Mouse (Mus musculus): ENCODE measurements around the gene Cux2. TPM values are rescaled to one million over a fixed set of nuclear protein-coding genes. Genes with fewer than 3 reads are reported as not detected.

The Cux2 gene
- polyA plus RNA-seq, 1 experiment from 2014 or later = 0.47 TPM

- Histone ChIP-seq H3K27ac (ENCODE audit: low read length) (no peak overlapping the region), H3K4me3 (ENCODE audit: low read depth, low read length) (no peak overlapping the region), H3K9ac (replicated peaks; ENCODE audit: low read depth) (no peak overlapping the region), H3K9me3 (ENCODE audit: low read length) (no peaks in the 10 kb centered on the region), H3K4me1 (ENCODE audit: insufficient read depth, low read depth, low read length) (peaks cover 4% of the 10 kb centered on the region; the same call in 1 of the 2 replicates), H3K4me2 (replicated peaks; ENCODE audit: low read depth, low read length) (no peak overlapping the region), H3K36me3 (ENCODE audit: insufficient read depth, low read length) (no peaks in the 10 kb centered on the region), H3K27me3 (replicated peaks; ENCODE audit: insufficient read depth, low read length) (no peaks in the 10 kb centered on the region; the same call in 1 of the 2 replicates)
- 68% methylated on average over 7 of the region's 7 CpGs for WGBS
- no peak for ATAC-seq
- no peak for TF ChIP-seq CTCF (IDR thresholded peaks at IDR 0.05)
- TF ChIP-seq EP300 (IDR thresholded peaks at IDR 0.05) = no peak
- no peak for DNase-seq (ENCODE audit: low spot score)
Observed at GRCm38 (mm10) chr5:121946657-121947245, 103.2 kb downstream of the Cux2 start.

GRCm38 (mm10) chr5:121945819-121946218 is 104.1 kb downstream of the Cux2 start:
- peaks cover 4% of the 10 kb centered on the region; the same call in 1 of the 2 replicates for H3K4me1 ChIP-seq (ENCODE audit: insufficient read depth, low read depth, low read length)
- no peak overlapping the region for H3K9ac ChIP-seq (replicated peaks; ENCODE audit: low read depth)
- DNase-seq (ENCODE audit: low spot score) = peak; percentile 58
- no peak overlapping the region for H3K4me3 ChIP-seq (ENCODE audit: low read depth, low read length)
- H3K27me3 ChIP-seq (replicated peaks; ENCODE audit: insufficient read depth, low read length) = no peaks in the 10 kb centered on the region; the same call in 1 of the 2 replicates
- no peak overlapping the region for H3K4me2 ChIP-seq (replicated peaks; ENCODE audit: low read depth, low read length)
- no peak for ATAC-seq
- WGBS = 39% methylated on average over 6 of the region's 6 CpGs
- H3K36me3 ChIP-seq (ENCODE audit: insufficient read depth, low read length) = no peaks in the 10 kb centered on the region
- TF ChIP-seq CTCF (IDR thresholded peaks at IDR 0.05) = peak; percentile 84
- no peak for TF ChIP-seq EP300 (IDR thresholded peaks at IDR 0.05)
- H3K27ac ChIP-seq (ENCODE audit: low read length) = no peak overlapping the region
- H3K9me3 ChIP-seq (ENCODE audit: low read length) = no peaks in the 10 kb centered on the region

- Histone ChIP-seq H3K27ac (ENCODE audit: low read length) (no peak overlapping the region), H3K36me3 (ENCODE audit: insufficient read depth, low read length) (no peaks in the 10 kb centered on the region), H3K27me3 (replicated peaks; ENCODE audit: insufficient read depth, low read length) (no peaks in the 10 kb centered on the region; the same call in 1 of the 2 replicates), H3K4me3 (ENCODE audit: low read depth, low read length) (no peak overlapping the region), H3K9me3 (ENCODE audit: low read length) (no peaks in the 10 kb centered on the region), H3K9ac (replicated peaks; ENCODE audit: low read depth) (no peak overlapping the region), H3K4me1 (ENCODE audit: insufficient read depth, low read depth, low read length) (peaks cover 4% of the 10 kb centered on the region; the same call in 1 of the 2 replicates), H3K4me2 (replicated peaks; ENCODE audit: low read depth, low read length) (no peak overlapping the region)
- ATAC-seq (no peak), DNase-seq (ENCODE audit: low spot score) (no peak)
- TF ChIP-seq EP300 (IDR thresholded peaks at IDR 0.05) = no peak
- no peak for TF ChIP-seq CTCF (IDR thresholded peaks at IDR 0.05)
- WGBS = 89% methylated on average over 16 of the region's 16 CpGs
Observed at GRCm38 (mm10) chr5:121944021-121944790, 105.7 kb downstream of the Cux2 start.

- ATAC-seq (no peak), DNase-seq (ENCODE audit: low spot score) (no peak)
- no peak for TF ChIP-seq EP300 (IDR thresholded peaks at IDR 0.05)
- peak; percentile 75 for TF ChIP-seq CTCF (IDR thresholded peaks at IDR 0.05)
Observed at GRCm38 (mm10) chr5:121943472-121943871, 106.4 kb downstream of the Cux2 start.

GRCm38 (mm10) chr5:121938065-121938849 is 111.6 kb downstream of the Cux2 start:
- ATAC-seq (no peak), DNase-seq (ENCODE audit: low spot score) (no peak)
- TF ChIP-seq CTCF (IDR thresholded peaks at IDR 0.05) = no peak
- TF ChIP-seq EP300 (IDR thresholded peaks at IDR 0.05) = no peak
- Histone ChIP-seq H3K9ac (replicated peaks; ENCODE audit: low read depth) (no peak overlapping the region), H3K4me2 (replicated peaks; ENCODE audit: low read depth, low read length) (no peak overlapping the region), H3K9me3 (ENCODE audit: low read length) (no peaks in the 10 kb centered on the region), H3K4me1 (ENCODE audit: insufficient read depth, low read depth, low read length) (no peaks in the 10 kb centered on the region), H3K4me3 (ENCODE audit: low read depth, low read length) (no peak overlapping the region), H3K27ac (ENCODE audit: low read length) (no peak overlapping the region), H3K27me3 (replicated peaks; ENCODE audit: insufficient read depth, low read length) (no peaks in the 10 kb centered on the region), H3K36me3 (ENCODE audit: insufficient read depth, low read length) (no peaks in the 10 kb centered on the region)
- WGBS = 53% methylated on average over 18 of the region's 18 CpGs

More at GRCm38 (mm10) chr5:121943472-121943871, 106.4 kb downstream of the Cux2 start:
- Histone ChIP-seq H3K27me3 (replicated peaks; ENCODE audit: insufficient read depth, low read length) (no peaks in the 10 kb centered on the region; the same call in 1 of the 2 replicates), H3K4me3 (ENCODE audit: low read depth, low read length) (no peak overlapping the region), H3K4me1 (ENCODE audit: insufficient read depth, low read depth, low read length) (peaks cover 3% of the 10 kb centered on the region; the same call in 1 of the 2 replicates), H3K4me2 (replicated peaks; ENCODE audit: low read depth, low read length) (no peak overlapping the region), H3K9me3 (ENCODE audit: low read length) (no peaks in the 10 kb centered on the region), H3K9ac (replicated peaks; ENCODE audit: low read depth) (no peak overlapping the region), H3K27ac (ENCODE audit: low read length) (no peak overlapping the region), H3K36me3 (ENCODE audit: insufficient read depth, low read length) (no peaks in the 10 kb centered on the region)
- 60% methylated on average over 7 of the region's 7 CpGs for WGBS

- no peaks in the 10 kb centered on the region; the same call in 1 of the 2 replicates for H3K27me3 ChIP-seq (replicated peaks; ENCODE audit: insufficient read depth, low read length)
- WGBS = 14% methylated on average over 9 of the region's 9 CpGs
- TF ChIP-seq EP300 (IDR thresholded peaks at IDR 0.05) (no peak), CTCF (IDR thresholded peaks at IDR 0.05) (no peak)
- H3K4me2 ChIP-seq (replicated peaks; ENCODE audit: low read depth, low read length) = no peak overlapping the region
- H3K4me3 ChIP-seq (ENCODE audit: low read depth, low read length) = no peak overlapping the region
- no peak overlapping the region for H3K27ac ChIP-seq (ENCODE audit: low read length)
- H3K9me3 ChIP-seq (ENCODE audit: low read length) = no peaks in the 10 kb centered on the region
- H3K4me1 ChIP-seq (ENCODE audit: insufficient read depth, low read depth, low read length) = no peaks in the 10 kb centered on the region
- DNase-seq (ENCODE audit: low spot score) (no peak), ATAC-seq (no peak)
- no peaks in the 10 kb centered on the region for H3K36me3 ChIP-seq (ENCODE audit: insufficient read depth, low read length)
- no peak overlapping the region for H3K9ac ChIP-seq (replicated peaks; ENCODE audit: low read depth)
Observed at GRCm38 (mm10) chr5:121930261-121930660, 119.6 kb downstream of the Cux2 start.
